In the genomic region with DNA sequence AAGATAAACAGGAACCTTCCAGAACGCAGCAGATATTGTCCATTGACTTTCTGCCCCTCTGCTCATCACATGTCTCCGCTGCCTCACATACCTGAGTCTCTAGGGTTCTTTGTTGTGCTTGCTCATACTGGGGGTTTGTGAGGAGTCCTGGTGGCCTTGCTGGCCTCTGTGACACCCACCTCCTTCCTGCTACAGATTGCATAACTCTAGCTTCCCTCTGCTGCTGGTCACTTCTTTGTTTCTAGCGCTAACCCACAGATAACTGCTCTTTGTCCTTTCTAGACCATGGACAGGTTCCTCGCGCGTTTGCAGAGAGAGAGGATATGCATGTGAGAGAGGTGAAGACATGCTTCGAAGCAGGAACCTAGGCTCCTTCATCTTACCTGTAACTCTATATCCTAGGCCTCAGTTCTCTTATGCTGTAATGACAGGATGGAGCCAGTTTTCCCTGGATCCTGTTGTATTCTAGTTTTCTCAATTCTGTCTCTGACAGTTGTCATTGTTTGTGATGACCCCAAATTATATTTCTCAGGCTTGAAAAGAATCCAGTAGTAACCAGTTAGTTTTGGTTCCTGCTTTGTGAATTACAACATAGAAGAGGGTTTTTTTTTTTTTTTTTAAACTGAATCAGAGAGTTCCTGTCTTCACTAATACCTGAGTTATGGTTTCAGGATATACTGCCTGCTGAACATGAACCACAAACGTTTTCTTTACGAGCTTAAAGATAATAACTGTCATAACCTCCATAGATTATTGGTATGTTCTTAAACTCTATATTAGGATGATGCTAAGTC, we compare ENCODE assay signal across 30 mouse cellular contexts. TPM values are rescaled to one million over a fixed set of nuclear protein-coding genes. Genes with fewer than 3 reads are reported as not detected.
A peak's percentile ranks its signal among the peaks of the same experiment; 100 is the strongest.
DNase-seq lines count a peak whose midpoint lies in the region; ATAC-seq and TF ChIP-seq lines count a peak whose summit lies in the region.
"Had no signal": no experiment of that assay in that cellular context is flagged by ENCODE, and none has a peak within 500 bp of the region (broad histone marks: within the 10 kb centered on the region; RNA-seq: fewer than 3 reads in every experiment).

No protein-coding gene starts in this region.

- H3K4me3 ChIP-seq in bone marrow, adult 2 months (replicated peaks; ENCODE audit: control insufficient read depth, low read depth, low read length), result no peak overlapping the region
- H3K4me3 ChIP-seq: heart, embryonic 12.5 days; hindbrain, embryonic 13.5 days; left cerebral cortex, adult 2 months; limb, embryonic 10.5 days; lung, embryonic 15.5 days; midbrain, embryonic 15.5 days; myocyte; neural tube, embryonic 13.5 days had no signal

- peaks cover 1% of the 10 kb centered on the region; the same call in 1 of the 2 replicates for H3K4me1 ChIP-seq in bone marrow, adult 2 months (ENCODE audit: control insufficient read depth, insufficient read depth, low read length)
- H3K4me1 ChIP-seq: hindbrain, embryonic 13.5 days; midbrain, embryonic 15.5 days had no signal

- ATAC-seq in hematopoietic stem cell, adult 5-6 weeks (replicated peaks in 1 of 2; ENCODE audit: insufficient read depth in 1 of 2, low FRiP score in 2 of 2, low TSS enrichment in 1 of 2, low read depth in 1 of 2, poor library complexity in 2 of 2, severe bottlenecking in 2 of 2), result peak; percentile 58 to 75; a peak in 3 of 4 replicates
- ATAC-seq: forebrain, embryonic 14.5 days; inflammation-experienced regulatory T-cells, adult 6 months; midbrain, embryonic 15.5 days had no signal

- no peak for TF ChIP-seq CTCF in bone marrow, adult 2 months (IDR thresholded peaks at IDR 0.05; ENCODE audit: control insufficient read depth, insufficient read depth, low read length)

- WGBS in bone marrow, adult 2 months, result 22% methylated on average over 9 of the region's 9 CpGs

- DNase-seq in layer of hippocampus, adult 9-11 months, result peak; percentile 37
- DNase-seq in layer of hippocampus, adult 9-10 months (ENCODE audit: low spot score), result no peak
- DNase-seq in yolk sac, embryonic 10.5 days (ENCODE audit: low spot score), result peak; percentile 23
- DNase-seq in frontal cortex, adult 2 months (ENCODE audit: extremely low spot score in 1 of 2, low spot score in 1 of 2), result no peak
- DNase-seq in left cerebral cortex, adult 18-20 months (ENCODE audit: low spot score in 2 of 2), result no peak
- DNase-seq: adrenal gland, adult 8-10 months; B cell, adult 2 months; cerebellum, adult 2 months; cerebellum, postnatal 25 days; embryo, embryonic 11 days; heart, postnatal 10 days; kidney, postnatal 36 days; lung, postnatal 36 days; thymus, adult 2 months had no signal

- peak overlapping the region; percentile 69 for H3K27ac ChIP-seq in bone marrow, adult 2 months (ENCODE audit: control insufficient read depth, insufficient read depth, low read depth, low read length, poor library complexity)
- H3K27ac ChIP-seq: hindbrain, embryonic 13.5 days; left cerebral cortex, adult 2 months; limb, embryonic 10.5 days; lung, embryonic 15.5 days; midbrain, embryonic 15.5 days; neural tube, embryonic 13.5 days; stomach, postnatal 0 days had no signal

- TF ChIP-seq POLR2A in bone marrow, adult 2 months (IDR thresholded peaks at IDR 0.05; ENCODE audit: borderline replicate concordance, control insufficient read depth, low read depth, low read length), result no peak

RNA-seq across cellular contexts. Expression of a gene that starts 48.1 kb away (rescaled TPM):
- 20.8 and 21.2 TPM in 2 replicates for polyA plus RNA-seq in bone marrow, adult 2 months (2011; ENCODE audit: insufficient read depth, insufficient read length, low replicate concordance, missing spikeins)
- 16.1 and 19.9 TPM in 2 replicates for total RNA-seq in hematopoietic stem cell, adult 5-6 weeks (2017)
- polyA plus RNA-seq in frontal cortex, adult 2 months (2012; rRNA removed), result 0.38 and 0.53 TPM in 2 replicates
- under 1 TPM; 0.14 to 0.26 TPM for total RNA-seq in left cerebral cortex, adult 18-20 months (2021)
- total RNA-seq: gastrocnemius, adult 8-10 months had no signal
- polyA plus RNA-seq: liver, adult 2 months had no signal

RNA-seq across cellular contexts. Expression of a gene that starts 53.8 kb away (rescaled TPM):
- polyA plus RNA-seq in bone marrow, adult 2 months (2011; ENCODE audit: insufficient read depth, insufficient read length, low replicate concordance, missing spikeins), result 1.5 and 4.3 TPM in 2 replicates
- 4.0 and 4.6 TPM in 2 replicates for total RNA-seq in hematopoietic stem cell, adult 5-6 weeks (2017)
- polyA plus RNA-seq in frontal cortex, adult 2 months (2012; rRNA removed), result 9.5 and 9.8 TPM in 2 replicates
- total RNA-seq in left cerebral cortex, adult 18-20 months (2021), result 1 to 10 TPM; 5.9 to 6.0 TPM
- total RNA-seq: MEL had no signal

Comparison
In these comparisons a context has a peak if more than half of its experiments do, and no peak if none do; other contexts are left out.
1. DNase-seq: peak in layer of hippocampus, adult 9-11 months (single experiment) and yolk sac, embryonic 10.5 days (single experiment); none in layer of hippocampus, adult 9-10 months (single experiment), frontal cortex, adult 2 months (0 of 2) and left cerebral cortex, adult 18-20 months (0 of 2).
2. RNA of a gene that starts 48.1 kb away (total RNA-seq): 16.1 to 19.9 TPM in hematopoietic stem cell, adult 5-6 weeks; 0.14 to 0.26 TPM in left cerebral cortex, adult 18-20 months; every median in the first group is over 10 times any median in the second.